Mouse (Mus musculus) forebrain, embryonic 10.5 days (tissue): ENCODE data around the gene Smap1. TPM values are rescaled to one million over a fixed set of nuclear protein-coding genes. Genes with fewer than 3 reads are reported as not detected.
A peak's percentile ranks its signal among the peaks of the same experiment; 100 is the strongest.

Experiments
- DNase-seq: peaks from one replicate; pipeline ENCODE4 v3.0.0-alpha.2; 2017; ENCODE audit warnings: low spot score; ENCODE audit errors: extremely low spot score
- H3K27ac ChIP-seq: fragments of 300-500 bp; sonication (generic); 2 replicates; pipeline ENCODE4 v1.5.1; 2016; ENCODE audit warnings: mild to moderate bottlenecking
- H3K27me3 ChIP-seq: fragments of 300-500 bp; sonication (generic); 2 replicates; pipeline ENCODE4 v1.6.1; 2016; ENCODE audit warnings: mild to moderate bottlenecking; ENCODE audit not compliant: poor library complexity, severe bottlenecking
- H3K36me3 ChIP-seq: fragments of 300-500 bp; sonication (generic); replicated peaks from 2 replicates; pipeline ENCODE4 v1.6.1; 2016; ENCODE audit warnings: mild to moderate bottlenecking, moderate library complexity
- H3K4me1 ChIP-seq: fragments of 300-500 bp; sonication (generic); 2 replicates; pipeline ENCODE4 v1.6.1; 2016
- H3K4me3 ChIP-seq: fragments of 300-500 bp; sonication (generic); 2 replicates; pipeline ENCODE4 v1.5.1; 2016; ENCODE audit warnings: mild to moderate bottlenecking, moderate library complexity
- H3K9me3 ChIP-seq: fragments of 300-500 bp; sonication (generic); 2 replicates; pipeline ENCODE4 v1.6.1; 2016; ENCODE audit warnings: mild to moderate bottlenecking, moderate library complexity
- WGBS: fragments of 180-500 bp; shearing (Covaris S2); methylation state at CpG from one replicate; pipeline ENCODE4 v1.1.7; 2016; 5-methylcytosine and 5-hydroxymethylcytosine counted together
- polyA plus RNA-seq: library from polyadenylated mRNA; unstranded; fragments of >200 nt; fragmentation: Nextera tagmentation; extraction: Ambion mirVana; gene quantifications from 2 replicates; pipeline ENCODE4 v1.2.1, GENCODE M21; 2016

The Smap1 gene
- polyA plus RNA-seq, 1 experiment from 2014 or later, result 29.1 TPM

DNA sequence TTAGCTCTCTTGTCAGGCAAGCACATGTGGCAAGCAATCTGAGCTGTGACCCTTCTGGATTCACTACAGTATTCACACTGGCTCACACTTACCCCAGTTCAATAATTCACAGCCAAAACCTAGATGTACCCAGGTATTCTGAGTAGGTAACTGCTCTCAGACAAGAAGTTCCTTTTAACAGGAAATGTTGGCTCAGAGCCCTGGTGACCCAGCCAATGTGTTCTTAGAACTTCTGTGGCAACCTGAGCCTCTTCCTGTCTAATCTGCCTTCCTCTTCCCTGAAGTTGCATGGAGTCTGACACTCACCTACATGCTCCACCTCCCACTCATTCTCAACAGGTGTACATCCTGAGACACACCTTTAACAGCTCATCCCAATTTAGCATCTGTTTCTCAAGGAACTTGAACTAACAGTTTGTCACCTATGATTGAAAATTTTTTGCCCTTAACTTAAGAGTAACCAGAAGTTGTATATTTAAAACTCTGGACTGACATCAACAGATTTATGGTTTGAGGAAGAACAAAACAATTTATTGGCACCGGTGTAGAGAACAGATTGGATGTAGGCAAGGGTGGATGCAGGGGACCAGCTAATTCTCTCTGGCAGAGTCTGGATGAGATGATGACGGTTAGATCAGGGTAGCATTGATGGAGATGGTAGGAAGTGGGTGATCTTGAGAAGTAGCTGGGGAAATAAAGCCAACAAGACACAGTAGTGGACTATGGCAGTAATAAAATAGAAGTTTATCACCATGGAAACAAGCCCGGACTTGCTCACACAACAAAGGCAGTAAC, 21.2 kb upstream of the Smap1 start:
- WGBS, result 81% methylated on average over 3 of the region's 3 CpGs
- no peak for DNase-seq
- Histone ChIP-seq H3K27me3 (peaks cover 28% of the 10 kb centered on the region), H3K27ac (no peak overlapping the region), H3K4me3 (no peak overlapping the region), H3K9me3 (no peaks in the 10 kb centered on the region; the same call in 1 of the 2 replicates), H3K36me3 (no peaks in the 10 kb centered on the region), H3K4me1 (peaks cover 6% of the 10 kb centered on the region)

DNA sequence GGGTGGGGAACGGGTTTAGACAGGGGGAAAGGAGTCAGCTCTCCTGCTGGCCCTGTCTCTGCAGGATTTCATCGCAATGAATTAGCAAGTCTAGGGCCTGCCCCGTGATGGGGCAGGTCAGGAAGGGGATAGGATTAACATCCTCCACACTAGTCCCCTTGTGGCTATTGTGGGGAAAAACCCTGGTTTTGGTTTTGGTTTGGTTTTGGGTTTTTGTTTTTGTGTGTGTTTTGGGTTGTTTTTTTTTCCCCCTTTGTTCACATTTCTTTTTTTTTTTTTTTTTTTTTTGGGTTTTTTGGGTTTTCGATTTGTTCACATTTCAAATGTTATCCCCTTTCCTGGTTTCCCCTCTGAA, 13.3 kb upstream of the Smap1 start:
- H3K36me3 ChIP-seq, result no peaks in the 10 kb centered on the region
- H3K4me1 ChIP-seq, result peaks cover 7% of the 10 kb centered on the region; the same call in 1 of the 2 replicates
- peaks cover 3% of the 10 kb centered on the region; the same call in 1 of the 2 replicates for H3K9me3 ChIP-seq
- H3K27me3 ChIP-seq, result no peaks in the 10 kb centered on the region
- H3K4me3 ChIP-seq, result no peak overlapping the region
- no peak for DNase-seq
- 33% methylated on average over 4 of the region's 4 CpGs for WGBS
- H3K27ac ChIP-seq, result 0 out of 2 replicates have a peak overlapping the region, but pooled peaks have one; percentile 30

DNA sequence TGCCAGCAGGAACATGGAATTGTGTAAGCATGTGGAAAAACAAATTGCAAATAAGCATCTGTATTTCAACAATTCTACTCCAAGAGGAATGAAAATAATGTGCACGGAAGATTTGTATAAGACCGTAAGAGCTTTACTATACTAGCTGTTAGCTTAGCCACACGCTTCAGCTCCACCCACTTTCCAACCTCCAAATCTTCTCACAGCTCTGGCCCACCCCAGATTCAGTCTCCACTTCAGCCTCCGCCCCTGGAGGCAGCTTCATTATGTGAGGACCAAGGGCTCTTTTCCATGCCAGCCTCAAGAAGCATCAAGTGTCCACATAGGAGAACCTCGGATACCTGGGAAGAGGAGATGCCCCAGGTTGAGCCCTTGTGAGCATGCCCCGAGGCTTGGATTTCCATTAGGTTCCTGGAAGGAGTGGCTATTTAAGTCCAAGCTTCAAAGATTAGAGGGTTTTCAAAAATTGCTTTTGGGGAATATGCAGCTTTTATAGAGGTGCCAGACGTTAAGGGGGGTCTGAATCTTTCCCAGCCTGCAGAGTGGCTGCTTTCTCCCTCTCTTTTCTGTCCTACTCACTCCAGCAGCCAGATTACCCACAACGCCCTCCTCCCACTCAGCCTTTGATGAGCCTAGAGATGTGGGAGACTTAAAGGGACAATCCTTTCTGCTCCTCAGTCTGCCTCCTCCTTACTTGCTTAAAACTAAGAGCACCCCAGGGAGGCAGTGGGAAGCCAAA, 12.7 kb upstream of the Smap1 start:
- H3K4me3 ChIP-seq, result no peak overlapping the region
- 0 out of 2 replicates have a peak overlapping the region, but pooled peaks have one; percentile 30 for H3K27ac ChIP-seq
- H3K9me3 ChIP-seq, result peaks cover 3% of the 10 kb centered on the region; the same call in 1 of the 2 replicates
- H3K27me3 ChIP-seq, result no peaks in the 10 kb centered on the region
- H3K36me3 ChIP-seq, result no peaks in the 10 kb centered on the region
- DNase-seq, result no peak
- WGBS, result 52% methylated on average over 8 of the region's 8 CpGs
- peaks cover 7% of the 10 kb centered on the region; the same call in 1 of the 2 replicates for H3K4me1 ChIP-seq

DNA sequence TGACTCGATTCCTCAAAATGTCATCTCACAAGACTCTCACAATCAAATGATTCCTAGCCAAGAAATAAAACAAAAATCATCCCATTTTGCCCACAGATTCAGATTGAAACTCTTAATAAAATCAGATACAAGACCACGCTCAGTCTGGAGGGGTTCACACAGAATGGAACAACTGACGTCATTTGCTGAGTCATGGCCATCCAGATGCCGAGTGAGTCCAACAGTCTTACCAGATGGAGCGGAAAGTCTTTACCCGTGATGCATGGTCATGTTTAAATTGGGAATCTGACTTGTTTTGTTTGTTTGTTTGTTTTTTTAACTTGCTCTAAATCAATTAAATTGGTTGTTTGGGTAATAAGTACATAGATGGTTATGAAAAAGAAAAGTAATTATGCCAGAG, 7.3 kb upstream of the Smap1 start:
- peaks cover 14% of the 10 kb centered on the region for H3K9me3 ChIP-seq
- no peak overlapping the region for H3K27ac ChIP-seq
- DNase-seq, result no peak
- 91% methylated on average over 6 of the region's 6 CpGs for WGBS
- H3K4me3 ChIP-seq, result no peak overlapping the region
- H3K27me3 ChIP-seq, result no peaks in the 10 kb centered on the region
- H3K4me1 ChIP-seq, result no peaks in the 10 kb centered on the region
- H3K36me3 ChIP-seq, result no peaks in the 10 kb centered on the region

DNA sequence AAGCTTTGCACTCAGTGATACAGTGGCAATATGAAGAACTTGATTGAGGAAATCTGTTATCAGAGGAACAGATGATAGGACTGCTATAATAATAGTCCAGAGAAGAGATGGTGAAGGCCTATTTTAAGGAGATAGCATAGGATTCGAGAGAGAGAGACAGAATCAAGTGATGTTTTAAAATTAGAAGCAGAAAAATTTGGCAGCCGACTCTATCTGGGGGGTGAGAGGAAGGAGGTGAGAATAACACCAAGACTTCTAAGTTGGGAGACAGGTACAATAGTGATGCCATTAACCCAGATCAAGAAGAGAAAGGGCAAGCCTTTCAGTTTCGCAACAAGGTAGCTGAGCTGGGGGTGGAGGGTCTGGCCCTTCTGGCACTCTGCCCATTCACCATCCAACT, 6.3 kb upstream of the Smap1 start:
- H3K4me1 ChIP-seq, result no peaks in the 10 kb centered on the region
- no peak overlapping the region for H3K4me3 ChIP-seq
- H3K27ac ChIP-seq, result no peak overlapping the region
- peaks cover 14% of the 10 kb centered on the region for H3K9me3 ChIP-seq
- H3K36me3 ChIP-seq, result no peaks in the 10 kb centered on the region
- H3K27me3 ChIP-seq, result 0 out of 2 replicates have a peak, but pooled peaks cover 1% of the 10 kb centered on the region
- no peak for DNase-seq
- WGBS, result 90% methylated on average over 3 of the region's 3 CpGs

DNA sequence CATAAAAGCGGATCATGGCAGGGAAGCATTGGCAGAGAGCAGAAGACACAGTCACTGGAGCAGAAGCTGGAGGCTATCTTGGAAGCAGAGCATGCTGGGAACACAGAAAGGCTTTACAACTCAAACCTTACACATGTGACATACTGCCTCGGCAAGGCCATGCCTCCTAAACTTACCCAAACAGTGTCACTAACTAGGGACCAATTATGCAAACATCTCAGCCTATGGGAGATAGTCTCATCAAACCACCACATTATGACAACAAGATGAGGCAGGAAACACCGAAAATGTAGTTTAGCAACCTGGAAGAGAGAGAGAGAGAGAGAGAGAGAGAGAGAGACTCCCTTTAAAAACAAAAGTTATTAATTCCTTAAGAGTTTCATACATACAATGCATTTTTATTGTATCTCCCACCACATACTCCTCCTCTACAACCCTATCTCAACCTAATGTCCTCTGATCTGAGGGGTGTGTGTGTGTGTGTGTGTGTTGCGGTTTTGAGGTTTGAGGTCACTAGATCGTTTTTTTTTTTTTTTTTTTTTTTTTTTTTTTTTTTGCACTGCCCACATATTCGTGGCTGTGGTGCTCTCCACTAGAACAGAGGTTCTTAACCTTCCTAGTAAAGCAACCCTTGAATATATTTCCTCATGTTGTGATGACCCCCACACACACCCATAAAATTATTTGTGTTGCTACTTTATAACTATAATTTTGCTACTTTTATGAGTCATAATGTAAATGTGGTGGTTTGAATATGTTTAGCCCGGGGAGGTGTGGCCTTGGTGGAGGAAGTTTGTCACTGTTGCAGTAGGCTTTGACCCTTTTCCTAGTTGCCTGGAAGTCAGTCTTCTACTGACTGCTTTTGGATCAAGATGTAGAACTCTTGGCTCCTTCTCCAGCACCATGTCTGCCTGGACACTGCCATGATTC, 1.9 kb upstream of the Smap1 start:
- H3K27ac ChIP-seq, result no peak overlapping the region

DNA sequence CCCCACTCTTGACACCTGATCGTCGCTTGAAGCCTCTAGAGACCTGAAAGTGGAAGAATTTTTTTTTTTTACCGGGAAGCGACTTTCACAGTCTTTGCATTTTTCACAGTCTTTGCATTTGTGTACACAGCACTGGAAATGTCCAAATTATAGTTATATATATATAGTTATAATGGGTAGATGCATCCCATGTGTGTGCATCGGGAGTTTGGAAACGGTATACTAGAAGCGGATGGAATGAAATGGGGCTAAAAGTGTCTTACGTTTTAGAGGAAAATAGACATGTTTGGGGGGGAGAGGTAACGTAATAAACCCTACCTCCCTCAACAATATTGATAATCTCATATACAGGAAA, 390 bp upstream of the Smap1 start:
- DNase-seq, result no peak
- Histone ChIP-seq H3K9me3 (peaks cover 14% of the 10 kb centered on the region), H3K4me3 (peak overlapping the region; percentile 91), H3K27me3 (peaks cover 7% of the 10 kb centered on the region; the same call in 1 of the 2 replicates), H3K27ac (peak overlapping the region; percentile 93), H3K36me3 (no peaks in the 10 kb centered on the region), H3K4me1 (peaks cover 19% of the 10 kb centered on the region)
- WGBS, result 30% methylated on average over 9 of the region's 9 CpGs

More for the DNA sequence above, 1.9 kb upstream of the Smap1 start:
- H3K27me3 ChIP-seq, result peaks cover 7% of the 10 kb centered on the region; the same call in 1 of the 2 replicates
- no peak overlapping the region for H3K4me3 ChIP-seq
- 88% methylated on average over 7 of the region's 7 CpGs for WGBS
- DNase-seq, result no peak
- peaks cover 19% of the 10 kb centered on the region for H3K4me1 ChIP-seq
- H3K9me3 ChIP-seq, result peaks cover 14% of the 10 kb centered on the region
- H3K36me3 ChIP-seq, result no peaks in the 10 kb centered on the region

DNA sequence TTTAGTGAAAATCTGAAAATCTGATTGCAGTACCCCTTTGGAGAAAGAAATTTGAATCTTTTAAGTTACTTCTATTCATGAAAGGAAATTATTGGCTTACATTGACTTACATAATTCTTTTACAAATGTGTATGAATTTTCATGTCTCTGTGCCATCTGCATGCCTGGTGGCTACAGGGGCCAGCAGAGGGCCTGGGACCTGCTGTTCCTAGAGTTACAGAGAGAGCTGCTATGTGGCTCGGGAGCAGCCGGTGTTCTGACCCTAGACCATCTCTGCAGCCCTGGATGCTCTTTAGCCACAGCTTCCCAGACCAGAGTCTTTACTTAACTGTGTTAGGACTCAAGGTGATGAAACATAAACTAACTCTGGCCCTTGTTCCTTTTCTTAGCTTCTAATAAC, 1.8 kb downstream of the Smap1 start:
- no peaks in the 10 kb centered on the region for H3K36me3 ChIP-seq
- H3K27me3 ChIP-seq, result peaks cover 7% of the 10 kb centered on the region; the same call in 1 of the 2 replicates
- H3K9me3 ChIP-seq, result no peaks in the 10 kb centered on the region
- peak overlapping the region; percentile 91; the same call in 1 of the 2 replicates for H3K4me3 ChIP-seq
- no peak for DNase-seq
- WGBS, result 50% methylated on average over 2 of the region's 2 CpGs
- no peak overlapping the region for H3K27ac ChIP-seq
- H3K4me1 ChIP-seq, result peaks cover 19% of the 10 kb centered on the region

DNA sequence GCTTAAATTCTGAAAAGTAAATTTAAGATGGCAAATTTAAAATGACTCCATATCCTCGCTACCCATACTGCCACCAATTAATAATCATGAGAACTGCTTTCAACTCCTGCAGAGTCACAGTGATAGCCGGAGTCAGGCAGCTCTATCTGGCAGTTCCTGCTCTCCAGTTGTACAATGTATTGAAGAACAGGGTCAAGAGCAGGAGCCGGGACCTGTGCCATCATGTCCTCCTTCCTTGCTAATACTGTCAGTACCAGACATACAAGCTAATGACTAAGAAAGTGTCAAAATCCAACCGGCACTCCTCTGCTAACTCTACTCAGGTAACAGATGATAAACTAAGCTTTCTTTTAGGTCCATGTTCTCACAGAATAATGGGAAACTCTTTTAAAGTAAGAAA, 3.0 kb downstream of the Smap1 start:
- peaks cover 19% of the 10 kb centered on the region for H3K4me1 ChIP-seq
- H3K36me3 ChIP-seq, result no peaks in the 10 kb centered on the region
- DNase-seq, result no peak
- H3K27me3 ChIP-seq, result peaks cover 7% of the 10 kb centered on the region; the same call in 1 of the 2 replicates
- H3K9me3 ChIP-seq, result no peaks in the 10 kb centered on the region
- 93% methylated on average over 4 of the region's 4 CpGs for WGBS
- no peak overlapping the region for H3K4me3 ChIP-seq
- no peak overlapping the region for H3K27ac ChIP-seq

DNA sequence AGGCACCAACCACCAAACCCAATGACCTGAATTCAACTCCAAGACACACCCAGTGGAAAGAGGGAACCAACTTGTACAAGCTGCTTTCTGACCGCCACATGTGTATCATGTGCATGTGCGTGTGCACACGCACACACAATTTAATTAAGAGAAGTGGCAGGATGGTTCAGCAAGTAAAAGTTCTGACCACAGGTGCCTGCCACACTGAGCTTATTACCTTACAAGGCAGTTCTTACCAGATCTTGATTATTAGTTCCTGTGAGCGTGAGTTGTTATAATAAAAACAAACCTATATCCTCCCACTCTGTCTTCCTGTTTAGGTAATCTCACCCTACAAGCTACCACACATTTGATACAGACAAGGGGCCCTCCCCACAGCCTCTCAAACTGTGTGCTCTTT, 6.6 kb downstream of the Smap1 start:
- DNase-seq, result no peak
- WGBS, result 94% methylated on average over 4 of the region's 4 CpGs
- no peak overlapping the region for H3K4me3 ChIP-seq
- H3K27me3 ChIP-seq, result no peaks in the 10 kb centered on the region
- no peak overlapping the region for H3K27ac ChIP-seq
- no peaks in the 10 kb centered on the region for H3K9me3 ChIP-seq
- H3K36me3 ChIP-seq, result peaks cover 4% of the 10 kb centered on the region; the same call in 1 of the 2 replicates
- peaks cover 9% of the 10 kb centered on the region for H3K4me1 ChIP-seq

DNA sequence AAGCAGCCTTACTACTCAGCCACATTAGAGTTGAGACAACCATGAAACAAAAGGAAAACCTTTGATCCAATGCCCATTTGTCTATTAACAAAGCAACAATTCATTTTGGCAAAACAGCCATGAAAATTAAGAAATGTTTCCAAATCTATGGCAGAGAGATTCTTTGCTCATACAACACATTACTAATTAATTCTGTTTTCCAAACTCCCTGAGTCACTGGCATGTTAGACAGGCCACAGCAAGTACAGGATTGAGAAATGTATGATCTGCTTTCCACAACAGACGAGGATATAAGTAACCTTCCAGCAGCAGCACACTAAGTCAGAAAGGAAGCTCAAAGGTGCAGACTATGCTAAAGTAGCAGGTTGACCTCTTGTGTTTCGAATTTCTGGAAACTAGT, 9.1 kb downstream of the Smap1 start:
- no peak overlapping the region for H3K4me3 ChIP-seq
- H3K9me3 ChIP-seq, result no peaks in the 10 kb centered on the region; the same call in 1 of the 2 replicates
- DNase-seq, result no peak
- no peaks in the 10 kb centered on the region for H3K27me3 ChIP-seq
- WGBS, result 76% methylated on average over 2 of the region's 2 CpGs
- H3K4me1 ChIP-seq, result peaks cover 6% of the 10 kb centered on the region; the same call in 1 of the 2 replicates
- no peak overlapping the region for H3K27ac ChIP-seq
- peaks cover 11% of the 10 kb centered on the region; the same call in 1 of the 2 replicates for H3K36me3 ChIP-seq

DNA sequence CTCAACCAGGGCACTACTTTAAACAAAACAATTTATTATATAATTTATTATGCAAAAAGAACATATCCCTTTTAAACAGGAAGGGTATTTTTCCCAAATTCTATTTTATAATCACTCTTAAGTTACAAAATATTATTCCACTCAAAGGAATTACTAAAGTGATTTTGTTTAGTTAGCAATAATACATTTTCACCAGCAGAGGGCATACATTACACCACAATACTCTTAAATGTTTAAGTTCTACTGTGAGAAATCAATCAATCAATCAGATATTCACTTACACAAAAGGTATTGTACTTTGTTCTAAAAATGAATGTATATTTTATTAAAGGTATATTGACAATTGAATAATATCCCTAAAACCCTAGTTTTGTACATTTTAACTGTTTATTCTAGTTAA, 16.0 kb downstream of the Smap1 start:
- Histone ChIP-seq H3K4me1 (no peaks in the 10 kb centered on the region), H3K27me3 (no peaks in the 10 kb centered on the region), H3K9me3 (no peaks in the 10 kb centered on the region; the same call in 1 of the 2 replicates), H3K36me3 (peaks cover 11% of the 10 kb centered on the region; the same call in 1 of the 2 replicates), H3K4me3 (no peak overlapping the region), H3K27ac (no peak overlapping the region)
- DNase-seq, result no peak
